Mouse (Mus musculus) CD4-positive, CD25-positive, alpha-beta regulatory T cell, adult 4 months (primary cell): ENCODE measurements at regions not wholly inside any gene's neighbourhood (a gene's known extent, or its start where the extent isn't known, plus 50 kb on each side); places are given as distances from the start of the nearest gene placed in this dataset.

Source experiments
- ATAC-seq: one replicate; pipeline ENCODE4 v1.8.0; 2017

DNA sequence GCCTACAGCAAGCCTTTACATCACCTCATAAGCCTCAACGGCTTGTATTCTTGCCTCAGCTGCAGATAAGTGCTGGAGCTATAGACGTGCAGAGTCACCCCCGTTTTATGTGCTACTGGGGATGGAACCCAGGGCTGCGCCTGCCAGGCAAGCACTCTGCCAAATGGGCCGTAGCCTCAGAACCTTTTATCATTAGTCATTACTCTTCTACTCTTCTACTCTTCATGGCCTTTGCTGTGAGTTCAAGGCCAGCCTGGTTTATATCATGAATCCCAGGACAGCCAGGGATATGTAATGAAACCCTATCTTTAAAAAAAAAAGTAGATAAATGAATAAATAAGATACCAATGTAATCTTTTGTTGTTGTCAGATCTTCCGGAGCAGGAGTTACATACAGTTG, 216.6 kb upstream of the Auts2 start:
- no peak for ATAC-seq

DNA sequence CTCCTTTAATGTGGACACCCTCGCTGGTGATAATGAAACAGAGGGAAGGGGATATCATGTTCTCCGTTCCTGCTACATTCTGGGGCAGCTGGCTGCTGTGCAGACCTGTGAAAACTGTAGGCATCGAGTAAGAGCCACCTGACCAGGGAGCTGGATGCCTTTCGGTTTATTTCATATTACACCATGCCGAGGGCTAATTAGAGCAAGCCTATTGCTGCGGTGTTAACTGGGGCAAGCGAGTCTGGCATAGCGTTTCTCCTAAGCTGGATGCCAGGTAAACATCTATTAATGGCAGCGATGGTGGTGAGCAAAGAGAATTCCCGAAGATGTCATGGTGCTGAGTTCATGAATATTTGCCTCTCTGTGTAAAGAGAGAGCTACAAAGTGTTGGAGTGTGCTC, 215.8 kb upstream of the Auts2 start:
- ATAC-seq, result no peak

DNA sequence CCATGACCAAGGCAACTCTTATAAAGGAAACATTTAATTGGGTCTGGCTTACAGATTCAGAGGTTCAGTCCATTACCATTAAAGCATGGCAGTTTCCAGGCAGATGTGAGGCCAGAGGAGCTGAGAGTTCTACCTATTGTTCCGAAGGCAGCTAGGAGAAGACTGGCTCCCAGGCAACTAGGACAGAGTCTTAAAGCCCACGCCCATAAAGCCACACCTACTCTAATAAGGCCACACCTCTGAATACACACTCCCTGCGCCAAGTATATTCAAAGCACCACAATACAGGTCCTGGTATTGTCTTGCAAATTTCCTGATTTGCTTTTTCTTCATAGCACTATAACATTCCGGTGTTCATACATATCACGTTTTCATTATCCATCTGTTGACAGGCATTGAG, 194.8 kb upstream of the Auts2 start:
- ATAC-seq, result no peak

DNA sequence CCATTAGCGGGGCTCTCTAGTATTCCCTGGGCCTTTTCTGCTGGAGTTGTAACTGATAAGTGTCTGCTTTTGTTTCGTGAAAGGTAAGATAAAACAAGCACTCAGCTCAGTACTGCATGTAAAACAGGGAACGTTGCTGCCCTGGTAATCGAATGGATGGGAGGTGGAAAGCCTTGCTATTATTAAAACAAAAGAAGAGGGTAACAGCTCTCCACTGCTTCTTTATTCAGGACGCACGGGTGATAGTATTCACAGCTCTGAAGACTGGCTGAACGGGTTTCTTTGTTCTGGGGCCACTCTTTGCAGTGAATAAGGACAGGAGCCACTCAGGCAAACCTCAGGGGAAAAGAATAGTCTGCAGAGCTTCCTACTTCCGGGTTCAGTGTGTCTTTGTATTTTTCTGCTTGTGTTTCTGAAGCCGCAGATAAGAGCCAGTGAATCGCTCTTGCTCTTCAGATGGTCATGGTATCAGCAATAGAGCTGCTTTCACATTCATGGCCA, 185.6 kb upstream of the Auts2 start:
- no peak for ATAC-seq

DNA sequence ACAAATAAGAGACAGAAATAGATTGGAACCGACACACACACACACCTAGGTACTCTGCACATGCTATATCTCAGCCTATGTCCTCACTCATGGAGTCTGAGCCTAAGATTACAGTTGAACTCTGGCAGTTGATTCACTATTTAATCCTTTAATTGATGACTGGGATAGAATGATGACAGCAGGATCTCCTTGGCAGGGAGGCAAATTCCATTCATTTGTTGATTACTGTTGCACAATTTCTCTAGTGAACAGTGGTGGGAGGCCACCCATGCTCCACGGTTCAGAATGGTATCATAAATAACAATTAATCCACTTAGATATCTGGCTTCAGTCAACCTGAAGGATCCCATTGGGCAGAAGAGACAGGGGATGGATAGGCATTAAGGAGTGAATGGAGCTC, 181.3 kb upstream of the Auts2 start:
- no peak for ATAC-seq

DNA sequence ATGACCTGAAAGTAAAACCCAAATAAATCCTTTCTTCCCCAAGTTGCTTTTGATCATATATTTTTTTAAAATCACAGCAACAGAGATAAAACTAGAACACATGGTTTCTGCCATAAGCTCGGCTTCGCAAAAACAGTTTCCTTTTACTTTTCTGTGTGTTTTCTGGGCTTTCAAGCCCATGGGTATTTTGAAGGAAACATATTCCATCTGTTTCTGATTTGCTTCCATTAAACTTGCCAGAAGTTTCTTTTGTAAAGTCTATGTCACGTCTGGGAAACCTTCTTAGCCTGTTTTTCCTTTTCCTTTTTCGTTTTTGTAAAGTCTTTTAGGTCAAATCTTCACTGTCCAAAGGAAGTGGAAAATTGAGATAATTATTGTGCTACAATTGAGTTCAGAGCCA, 167.2 kb upstream of the Auts2 start:
- no peak for ATAC-seq

DNA sequence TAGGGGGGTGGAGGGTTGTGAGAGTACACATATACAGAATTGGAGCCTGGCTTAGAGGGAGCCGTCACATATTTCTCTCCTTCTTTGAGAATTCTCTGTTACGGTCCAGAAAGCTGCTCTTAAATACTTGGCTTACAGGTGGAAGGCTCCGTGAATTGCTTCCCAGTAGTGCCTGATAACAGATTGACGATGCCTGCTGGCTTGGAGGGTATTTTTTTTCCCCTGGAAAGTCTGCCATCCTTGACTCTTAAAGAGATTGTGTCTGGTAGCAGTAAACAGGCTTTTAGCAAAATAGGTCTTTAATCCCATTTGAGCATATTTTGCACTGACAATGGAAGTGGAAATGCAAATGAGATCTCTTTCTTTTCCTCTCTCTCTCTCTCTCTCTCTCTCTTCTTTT, 164.4 kb upstream of the Auts2 start:
- no peak for ATAC-seq

DNA sequence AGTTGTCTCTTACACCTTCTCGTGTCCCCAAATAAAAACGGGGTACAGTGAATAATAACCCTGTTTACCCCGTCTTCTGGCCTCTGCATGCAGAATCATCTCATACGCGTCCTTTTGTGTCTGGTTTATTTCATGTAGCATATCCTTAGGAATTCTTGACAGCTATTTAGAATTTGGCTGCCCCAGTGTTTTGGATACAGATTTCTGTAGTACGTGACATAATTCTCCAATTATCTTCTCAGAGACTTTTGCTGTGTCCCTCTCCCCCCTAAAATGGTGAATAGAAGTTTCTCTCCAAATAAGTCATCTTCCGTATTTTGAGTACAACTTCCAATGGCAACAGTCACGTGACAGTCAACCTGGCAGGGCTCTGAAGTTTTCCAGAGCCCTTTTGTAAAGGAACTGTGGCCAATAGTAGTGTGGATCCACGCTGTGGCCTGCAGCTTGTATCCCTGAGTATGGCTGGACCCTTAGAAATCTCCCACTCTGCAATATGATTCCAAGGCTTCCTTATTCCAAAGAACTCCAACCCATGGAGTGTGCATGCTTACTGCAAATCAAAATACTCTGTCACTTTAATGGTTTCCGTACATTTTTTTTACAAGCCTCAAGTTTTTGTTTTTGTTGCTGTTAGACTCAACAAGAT, 160.4 kb upstream of the Auts2 start:
- ATAC-seq, result no peak

DNA sequence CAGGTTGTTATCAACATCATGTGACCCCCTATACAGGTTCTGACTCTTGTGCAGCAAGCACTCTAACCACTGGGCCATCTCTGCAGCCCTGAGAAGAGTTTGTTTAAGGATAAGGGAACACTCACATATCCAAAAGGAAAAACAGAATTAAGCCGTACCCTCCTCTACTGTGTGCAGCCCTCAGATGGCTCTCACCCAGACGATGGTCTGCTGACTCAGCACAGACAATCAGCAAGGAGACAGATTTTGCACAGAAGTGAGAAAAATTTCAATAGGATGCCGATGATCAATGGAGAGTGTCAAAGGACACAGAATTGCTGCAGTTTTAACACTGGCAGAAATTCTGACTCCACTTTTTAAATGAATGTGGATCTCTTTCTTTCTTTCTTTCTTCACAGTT, 159.4 kb upstream of the Auts2 start:
- no peak for ATAC-seq

DNA sequence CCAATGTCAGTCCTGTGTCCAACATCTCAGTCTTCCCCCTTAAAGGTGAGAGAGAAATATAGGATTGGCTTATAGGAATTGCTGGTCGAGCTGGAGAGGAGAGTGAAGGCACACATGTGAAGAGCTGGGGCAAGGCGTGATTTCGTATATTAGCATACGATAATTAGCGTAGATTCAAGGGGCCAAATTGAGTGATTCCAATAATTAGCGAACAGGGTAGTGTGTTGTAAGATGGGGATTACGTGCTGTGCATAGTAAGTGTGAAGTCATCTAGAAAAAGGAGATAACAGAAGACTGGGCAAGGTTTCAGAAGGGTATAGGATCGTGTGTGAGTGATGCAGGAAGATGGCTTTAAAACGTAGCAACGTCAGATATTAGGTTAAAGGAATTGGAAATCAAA, 147.6 kb upstream of the Auts2 start:
- no peak for ATAC-seq

DNA sequence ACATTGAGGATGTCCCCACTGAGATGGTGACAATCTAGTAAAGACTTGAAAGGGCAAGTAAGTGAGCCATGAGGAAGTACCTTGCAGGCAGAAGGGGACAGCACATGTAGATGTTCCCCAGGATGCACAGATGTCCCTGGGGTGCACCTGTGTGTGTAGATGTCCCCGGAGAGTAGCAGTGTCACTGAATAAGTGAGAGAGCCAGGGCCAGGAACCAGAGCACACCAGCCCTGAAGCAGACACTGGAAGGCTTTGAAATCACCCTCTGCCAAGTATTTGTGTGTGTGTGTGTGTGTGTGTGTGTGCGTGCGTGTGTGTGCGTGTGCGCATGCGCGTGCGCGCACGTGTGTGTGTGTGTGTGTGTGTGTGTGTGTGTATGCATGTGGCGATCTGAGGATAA, 132.1 kb upstream of the Auts2 start:
- no peak for ATAC-seq

DNA sequence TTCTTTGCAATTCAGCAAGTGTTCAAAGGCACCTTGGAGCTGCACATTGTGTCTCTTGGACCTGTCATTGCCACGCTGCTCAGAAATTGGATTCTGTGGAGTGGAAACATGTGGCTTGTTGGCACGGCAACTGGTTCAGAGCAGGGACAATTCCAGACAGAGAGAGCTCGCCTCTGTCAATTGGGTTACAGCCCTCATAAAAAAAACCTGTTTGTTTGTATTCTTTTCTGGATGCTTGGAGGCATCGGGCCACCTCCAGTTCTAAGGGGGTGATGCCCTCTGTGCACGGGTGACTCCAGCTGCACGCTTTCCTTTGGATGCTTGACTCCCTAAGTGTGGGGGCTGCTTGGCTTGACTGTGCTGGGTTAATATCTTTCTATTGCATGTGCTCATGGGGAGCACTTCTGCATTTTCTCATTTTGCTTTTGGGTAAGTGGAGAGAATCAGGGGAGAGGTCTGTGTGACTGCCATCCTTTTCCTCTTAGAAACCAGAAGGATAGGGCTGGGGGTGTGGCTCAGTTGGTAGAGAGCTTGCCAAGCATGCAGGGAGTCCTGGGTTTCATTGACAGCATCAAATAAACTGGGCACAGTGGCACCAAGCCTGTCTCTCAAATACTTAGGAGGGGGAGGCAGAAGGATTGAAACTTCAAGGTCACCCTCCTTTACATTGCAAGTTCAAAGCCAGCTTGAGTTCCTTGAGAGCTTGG, 130.6 kb upstream of the Auts2 start:
- ATAC-seq, result no peak

DNA sequence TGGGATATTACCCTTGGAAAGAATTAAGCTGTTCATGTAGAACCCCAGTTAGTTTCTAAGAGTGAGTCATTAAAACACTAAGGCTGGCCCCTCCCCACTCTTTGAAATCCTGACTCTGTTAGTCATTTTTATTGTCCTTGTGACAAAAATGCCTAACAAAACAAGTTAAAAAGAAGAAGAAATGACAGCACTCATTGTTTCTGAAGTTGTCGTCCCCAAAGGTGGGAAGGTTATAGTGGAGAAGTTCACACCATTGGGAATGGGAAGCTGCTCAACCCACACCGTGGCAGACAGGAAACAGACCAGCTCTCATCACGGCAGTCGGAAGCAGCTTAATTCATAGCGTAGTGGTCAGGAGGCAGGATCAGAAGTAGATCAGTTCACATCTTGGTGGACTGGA, 128.4 kb upstream of the Auts2 start:
- no peak for ATAC-seq

DNA sequence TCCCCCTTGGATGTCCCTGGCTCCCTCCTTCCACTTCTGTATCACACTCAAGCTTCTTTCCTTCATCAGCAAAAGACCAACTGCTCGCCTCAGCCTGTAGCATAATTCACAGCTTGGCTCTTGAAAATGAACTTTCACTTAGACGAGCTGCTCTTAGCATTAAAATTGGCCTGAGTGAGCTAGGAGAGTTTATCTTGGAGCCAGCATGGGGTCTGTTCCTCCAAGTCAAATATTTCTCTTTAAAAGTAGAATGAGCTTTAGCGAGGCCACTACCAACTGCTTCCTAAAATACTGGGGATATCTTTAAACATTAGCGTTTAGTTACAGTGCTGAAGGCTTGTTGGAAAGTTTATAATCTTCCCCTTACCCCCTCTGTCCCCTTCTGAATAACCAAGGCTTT, 124.2 kb upstream of the Auts2 start:
- no peak for ATAC-seq

DNA sequence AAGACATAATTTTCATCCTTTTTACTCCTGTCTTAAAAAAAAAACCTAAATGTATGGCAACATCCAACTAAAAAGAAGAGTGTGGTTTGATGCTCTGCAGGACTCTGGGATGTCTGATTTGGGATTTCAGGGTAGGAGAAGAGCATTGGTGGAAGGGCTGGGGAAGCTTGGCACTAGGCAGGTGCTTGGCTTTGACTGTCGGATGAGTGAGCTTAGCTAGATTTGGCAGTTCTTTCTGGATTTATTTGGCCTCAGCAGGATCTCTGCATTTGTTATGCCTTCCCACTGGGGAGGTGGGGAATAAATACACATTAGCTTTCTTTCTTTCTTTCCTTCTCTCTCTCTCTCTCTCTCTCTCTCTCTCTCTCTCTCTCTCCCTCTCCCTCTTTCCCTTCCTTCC, 118.1 kb upstream of the Auts2 start:
- no peak for ATAC-seq

DNA sequence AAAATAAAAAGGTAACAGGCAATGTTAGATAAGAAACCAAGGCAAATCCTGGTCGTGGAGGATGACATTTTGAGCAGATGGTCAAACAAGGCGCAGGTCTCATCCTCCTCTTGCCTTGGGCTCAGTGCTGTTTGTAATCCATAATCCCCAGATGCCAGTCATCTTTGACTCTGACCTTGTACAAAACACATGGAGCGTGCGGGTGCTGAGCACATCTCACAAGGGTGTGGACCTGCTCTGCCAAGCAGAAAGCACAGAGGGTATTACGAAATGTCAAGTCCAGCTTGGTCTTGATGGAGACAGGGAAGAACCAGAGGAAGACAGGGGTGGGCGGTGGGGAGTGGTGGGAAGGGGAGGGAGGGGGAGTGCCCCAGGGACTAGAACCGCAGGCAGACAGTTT, 116.9 kb upstream of the Auts2 start:
- ATAC-seq, result no peak

DNA sequence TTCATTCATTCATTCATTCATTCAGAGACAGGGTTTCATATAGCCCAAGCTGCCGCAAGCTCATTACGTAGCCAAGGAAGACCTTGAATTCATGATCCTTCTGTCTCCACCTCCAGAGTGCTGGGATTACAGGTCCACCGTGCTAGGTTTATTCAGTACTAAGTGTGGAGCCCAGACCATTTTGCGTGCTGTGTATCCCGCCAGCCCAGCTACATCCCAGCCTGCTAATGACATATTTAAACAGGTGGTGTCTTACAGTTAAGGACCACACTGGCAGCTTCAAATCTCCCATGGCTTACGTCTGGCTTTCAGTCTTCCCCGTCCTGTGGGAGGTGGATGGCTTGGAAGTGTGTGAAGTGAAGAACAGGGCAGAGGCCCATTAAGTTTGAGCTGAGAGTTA, 111.2 kb upstream of the Auts2 start:
- ATAC-seq, result no peak

DNA sequence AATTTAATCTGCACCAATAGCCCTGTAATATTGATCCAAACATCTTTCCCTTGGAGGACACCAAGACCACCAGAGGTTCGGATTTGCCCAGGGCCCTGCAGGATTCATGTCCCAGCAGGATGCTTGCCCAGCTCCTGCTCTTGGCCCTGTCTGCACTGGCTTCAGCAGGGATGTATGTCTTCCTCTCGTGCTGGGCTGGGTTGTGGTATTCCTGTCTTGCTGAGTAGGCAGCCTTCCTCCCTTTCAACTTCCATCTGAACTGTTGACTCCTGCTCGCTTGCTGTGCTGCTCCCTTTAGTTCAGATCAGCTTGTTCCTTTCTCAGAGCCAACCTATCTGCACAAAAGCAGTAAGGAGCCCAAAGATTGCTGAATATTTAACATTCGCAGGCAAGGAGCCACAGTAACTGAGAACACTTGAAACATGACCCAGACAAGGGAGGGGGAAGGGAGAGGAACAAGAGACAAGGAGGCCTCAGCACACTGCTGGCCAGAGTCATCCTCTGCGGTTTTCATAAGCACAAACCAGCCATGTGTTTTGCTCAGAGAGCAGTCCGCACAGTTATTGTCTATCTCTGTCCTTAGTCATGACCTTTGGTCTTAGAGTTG, 110.7 kb upstream of the Auts2 start:
- ATAC-seq, result no peak

DNA sequence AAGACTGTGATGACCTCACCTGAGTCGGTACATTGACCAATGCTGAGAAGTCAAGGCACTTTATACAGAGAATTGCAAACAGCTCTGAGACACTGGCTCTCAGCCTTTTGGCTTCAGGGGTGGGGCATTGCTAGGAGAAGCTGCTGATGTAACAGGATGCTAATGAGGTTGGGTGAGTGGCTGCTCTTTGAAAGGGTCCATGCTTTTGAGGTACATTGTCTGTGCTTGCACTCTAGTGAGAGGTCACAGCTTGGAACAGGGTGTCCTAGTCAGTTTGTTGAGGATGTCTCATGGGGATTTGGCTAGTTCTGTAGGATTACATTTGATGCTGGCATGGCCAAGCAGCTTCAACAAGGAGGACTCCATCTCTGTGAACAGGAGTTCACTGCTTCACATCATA, 109.1 kb upstream of the Auts2 start:
- no peak for ATAC-seq

DNA sequence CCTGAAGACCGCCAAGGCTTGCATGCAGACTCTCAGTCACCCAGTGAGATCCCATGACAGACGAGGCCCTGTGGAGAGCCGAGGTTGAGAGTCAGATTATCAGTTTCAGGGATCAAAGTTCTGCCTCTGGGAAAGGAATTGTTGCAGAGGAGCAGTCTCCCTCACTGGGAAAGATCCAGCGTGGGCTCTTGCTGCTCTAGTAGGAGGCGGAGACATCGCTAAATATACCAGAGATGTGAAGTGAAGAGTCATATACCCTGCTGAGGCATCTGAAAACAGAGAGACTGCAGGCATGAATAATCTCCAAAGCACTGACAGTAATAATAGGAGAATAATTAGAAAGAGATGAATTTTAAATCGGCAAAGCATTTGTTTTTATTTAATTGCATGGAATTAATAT, 106.6 kb upstream of the Auts2 start:
- no peak for ATAC-seq

DNA sequence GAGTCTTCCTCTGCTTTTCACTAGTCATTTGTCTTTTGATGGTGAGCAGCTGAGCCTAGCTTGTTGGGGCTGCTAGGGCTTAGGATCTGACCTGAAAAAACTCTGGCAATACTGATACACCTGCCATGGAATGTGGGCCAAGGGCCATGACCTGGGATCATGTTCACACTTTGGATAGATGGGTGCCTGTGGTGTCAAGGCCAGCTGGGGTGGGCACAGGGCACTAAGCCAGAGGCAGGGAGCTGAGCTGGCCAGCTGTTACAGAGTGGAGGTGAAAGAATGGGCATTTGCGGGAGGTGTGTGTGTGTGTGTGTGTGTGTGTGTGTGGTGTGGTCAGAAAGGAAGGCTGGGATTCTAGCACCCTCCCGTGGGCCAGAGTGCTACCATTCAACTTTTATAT, 105.6 kb upstream of the Auts2 start:
- no peak for ATAC-seq

DNA sequence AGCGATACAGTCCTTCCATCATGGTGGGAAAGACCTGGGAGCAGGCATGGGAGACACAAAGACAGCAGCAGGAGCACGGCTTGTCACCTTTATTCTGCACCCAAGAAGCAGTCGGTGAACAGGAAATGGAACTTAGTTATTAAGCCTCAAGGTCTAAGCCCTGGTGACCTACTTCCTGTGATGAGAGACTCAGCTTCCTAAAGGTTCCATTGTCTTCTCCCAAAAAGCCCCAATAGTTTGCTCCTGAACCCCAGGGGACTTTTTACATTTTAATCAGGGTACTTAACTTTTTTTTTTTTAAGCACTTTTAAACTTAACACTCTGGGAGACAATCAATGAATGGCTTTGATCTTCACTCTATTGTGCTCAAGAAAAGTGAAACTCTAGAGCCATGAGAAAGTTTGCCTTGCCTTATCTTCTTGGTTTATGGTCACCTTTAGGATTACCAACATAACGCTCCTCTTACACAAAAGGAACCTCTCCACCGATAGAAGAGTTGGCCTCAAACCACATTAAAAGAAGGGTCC, 101.6 kb upstream of the Auts2 start:
- no peak for ATAC-seq

DNA sequence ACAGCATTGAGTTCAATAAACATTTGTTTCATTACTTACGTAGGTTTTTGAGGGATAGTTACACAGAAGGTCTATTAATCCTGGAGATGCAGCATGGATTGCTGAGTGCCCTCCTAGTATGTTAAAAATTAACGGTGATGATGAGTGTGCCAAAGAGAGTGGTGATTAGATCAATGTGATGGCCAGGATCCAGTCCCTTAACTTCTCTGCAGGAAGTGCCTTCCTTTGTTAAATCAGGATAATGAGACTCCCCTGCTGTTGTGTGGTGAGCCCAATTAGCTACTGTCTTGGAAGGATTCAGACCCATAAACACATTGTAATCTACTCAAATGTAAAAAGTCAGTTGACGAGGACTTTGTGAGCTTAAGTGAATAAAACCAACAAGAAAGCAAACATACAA, 100.1 kb upstream of the Auts2 start:
- no peak for ATAC-seq

DNA sequence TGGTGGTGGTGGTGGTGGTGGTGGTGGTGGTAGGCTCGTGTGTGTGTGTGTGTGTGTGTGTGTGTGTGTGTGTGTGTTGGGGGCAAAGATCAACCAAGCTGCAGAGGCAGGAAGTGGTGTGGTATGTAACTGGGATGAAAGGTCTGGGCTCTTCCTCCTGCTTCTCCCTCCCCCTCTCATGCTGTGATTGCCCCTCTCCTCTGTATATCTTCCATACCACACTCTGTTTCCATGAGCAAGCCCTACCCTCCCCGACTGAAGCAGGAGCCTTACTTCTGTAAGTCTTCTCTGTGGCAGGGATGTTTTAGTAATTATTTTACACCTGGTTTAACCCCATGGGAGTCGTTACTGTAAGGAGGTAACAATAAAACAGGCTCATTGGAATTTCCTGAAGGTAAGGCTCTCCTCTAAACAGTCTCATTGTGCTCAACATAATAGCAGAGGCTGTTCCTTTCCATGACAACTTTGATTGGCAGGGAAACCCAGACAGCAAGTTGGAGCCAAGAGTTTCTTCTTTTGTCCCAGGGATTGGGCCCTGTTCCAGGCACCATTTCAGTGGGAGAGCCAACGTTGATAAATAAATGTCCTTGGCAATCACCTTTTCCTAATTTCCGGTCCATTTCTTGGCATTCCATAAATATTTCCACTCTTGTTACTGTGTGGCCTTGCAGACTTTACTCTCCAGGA, 90.2 kb upstream of the Auts2 start:
- no peak for ATAC-seq
